Mouse (Mus musculus) cerebellum, postnatal 36 days (tissue): ENCODE data around the gene Pgp.

Experiments used
- DNase-seq, 2 experiments: peaks; one replicate each; pipeline ENCODE4 v3.0.0; 2021 to 2022; ENCODE audit warnings: mixed read lengths in 2 of 2

Pgp gene

DNA sequence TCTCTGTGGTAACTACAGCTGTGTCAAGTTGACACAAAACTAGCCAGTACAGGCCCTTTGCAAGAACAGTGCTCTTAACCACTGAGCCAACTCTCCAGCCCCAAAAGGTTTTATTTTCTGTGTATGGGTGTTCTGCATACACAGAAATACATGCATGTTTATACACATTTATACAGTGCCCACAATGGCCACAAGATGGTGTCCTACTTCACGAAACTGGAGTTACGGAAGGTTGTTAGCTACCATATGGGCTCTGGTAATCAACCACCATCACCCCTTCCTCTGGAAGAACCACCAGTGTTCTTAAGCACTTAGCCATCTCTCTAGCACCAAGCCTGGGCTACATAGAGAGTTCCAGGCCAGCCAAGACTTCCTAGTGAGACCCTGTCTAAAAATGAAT lies 8.6 kb upstream of the Pgp start:
- DNase-seq, result no peak

DNA sequence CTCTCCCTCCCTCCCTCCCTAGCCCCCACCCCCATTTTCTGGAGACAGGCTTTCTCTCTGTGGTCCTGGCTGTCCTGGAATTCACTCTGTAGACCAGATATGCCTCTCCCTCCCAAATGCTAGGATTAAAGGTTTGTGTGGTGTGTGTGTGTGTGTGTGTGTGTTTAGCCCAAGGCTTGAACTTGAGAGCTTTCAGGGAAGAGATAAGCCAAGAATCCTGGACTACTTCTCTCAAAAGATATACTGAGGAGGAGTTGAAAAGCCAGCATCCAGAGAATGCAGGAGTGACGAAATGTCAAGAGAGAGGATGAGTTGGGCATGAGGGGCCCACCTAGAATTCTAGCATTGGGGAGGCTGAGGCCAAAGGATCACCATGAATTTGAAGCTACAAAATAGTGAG lies 7.3 kb upstream of the Pgp start:
- DNase-seq, result no peak

DNA sequence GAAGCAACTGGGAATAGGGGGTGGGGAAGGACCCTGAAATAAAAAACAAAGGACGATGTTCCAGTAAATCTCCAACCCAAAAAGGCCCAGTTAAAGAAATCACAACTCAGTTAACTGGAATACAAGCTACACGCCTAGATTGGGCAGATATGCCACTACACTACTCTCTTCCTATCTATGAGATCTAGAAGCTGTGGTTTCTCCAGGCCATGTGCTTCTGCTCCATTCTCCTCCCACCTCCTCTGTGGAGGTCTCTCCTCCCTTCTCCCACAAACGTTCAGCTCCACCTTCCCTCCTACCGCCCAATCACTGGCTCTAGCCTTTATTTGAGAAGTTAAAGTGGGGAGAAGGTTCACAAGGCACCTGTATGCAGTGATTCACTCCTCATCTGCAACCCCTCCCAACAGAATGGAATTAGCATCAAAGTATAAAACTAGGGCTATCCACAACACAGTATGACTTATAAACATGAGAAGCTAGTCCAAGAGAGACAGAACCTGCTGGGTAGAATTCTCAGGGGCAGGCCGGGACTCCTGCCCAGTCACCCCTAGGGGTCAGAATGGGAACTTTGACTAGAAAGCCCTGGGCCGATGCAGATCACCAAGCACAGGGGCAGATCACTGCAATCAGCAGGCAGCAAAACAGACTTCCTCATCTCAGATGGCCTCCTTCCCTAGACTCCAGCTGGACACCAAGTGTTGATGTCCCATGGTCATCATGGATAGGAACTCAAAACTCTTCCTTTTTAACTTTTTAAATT lies 6.6 kb upstream of the Pgp start:
- DNase-seq, result no peak

DNA sequence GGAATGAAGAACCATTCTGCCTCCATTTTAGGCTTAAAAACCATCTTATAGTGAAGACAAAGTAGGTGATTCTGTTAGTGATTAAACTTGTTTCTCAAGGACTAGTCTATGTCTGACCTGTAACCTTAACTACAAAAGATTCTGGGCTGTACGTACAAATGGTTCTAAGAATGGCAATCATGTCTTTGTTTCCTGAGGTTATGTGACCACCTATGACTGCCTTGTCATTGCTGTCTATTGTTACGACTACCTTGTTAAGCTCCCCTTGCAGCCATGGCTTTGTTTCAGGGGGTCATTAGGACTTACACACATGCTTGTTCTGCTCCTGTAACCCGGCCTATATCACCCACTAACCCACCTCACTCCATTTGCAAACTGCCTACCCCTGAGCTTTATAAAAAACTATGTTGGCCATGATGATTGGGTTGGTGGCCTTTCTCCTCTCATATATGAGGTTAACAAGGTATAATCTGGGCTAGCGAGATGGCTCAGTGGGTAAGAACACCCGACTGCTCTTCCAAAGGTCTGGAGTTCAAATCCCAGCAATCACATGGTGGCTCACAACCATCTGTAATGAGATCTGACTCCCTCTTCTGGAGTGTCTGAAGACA lies 1.5 kb upstream of the Pgp start:
- no peak for DNase-seq

DNA sequence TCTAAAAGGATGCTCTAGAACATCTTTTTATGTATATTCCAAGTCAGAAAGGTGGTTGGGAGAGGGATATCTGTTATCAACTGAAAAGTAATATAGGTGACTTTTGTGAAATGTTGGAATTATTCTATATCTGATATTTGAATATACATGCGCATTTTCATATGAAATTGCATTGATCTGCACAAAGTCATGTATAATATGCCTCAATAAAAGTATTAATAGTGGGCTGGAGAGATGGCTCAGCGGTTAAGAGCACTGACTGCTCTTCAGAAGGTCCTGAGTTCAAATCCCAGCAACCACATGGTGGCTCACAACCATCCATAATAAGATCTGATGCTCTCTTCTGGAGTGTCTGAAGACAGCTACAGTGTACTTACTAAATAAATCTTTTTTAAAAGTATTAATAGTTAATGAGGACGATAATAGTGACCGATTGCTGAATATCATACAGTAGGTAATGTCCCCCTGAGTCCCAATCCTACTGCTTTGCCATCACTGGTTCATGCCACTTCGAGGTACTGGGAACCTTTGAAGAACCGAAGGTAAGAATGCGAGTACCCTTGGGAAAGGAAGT lies 769 bp upstream of the Pgp start:
- DNase-seq, result no peak

DNA sequence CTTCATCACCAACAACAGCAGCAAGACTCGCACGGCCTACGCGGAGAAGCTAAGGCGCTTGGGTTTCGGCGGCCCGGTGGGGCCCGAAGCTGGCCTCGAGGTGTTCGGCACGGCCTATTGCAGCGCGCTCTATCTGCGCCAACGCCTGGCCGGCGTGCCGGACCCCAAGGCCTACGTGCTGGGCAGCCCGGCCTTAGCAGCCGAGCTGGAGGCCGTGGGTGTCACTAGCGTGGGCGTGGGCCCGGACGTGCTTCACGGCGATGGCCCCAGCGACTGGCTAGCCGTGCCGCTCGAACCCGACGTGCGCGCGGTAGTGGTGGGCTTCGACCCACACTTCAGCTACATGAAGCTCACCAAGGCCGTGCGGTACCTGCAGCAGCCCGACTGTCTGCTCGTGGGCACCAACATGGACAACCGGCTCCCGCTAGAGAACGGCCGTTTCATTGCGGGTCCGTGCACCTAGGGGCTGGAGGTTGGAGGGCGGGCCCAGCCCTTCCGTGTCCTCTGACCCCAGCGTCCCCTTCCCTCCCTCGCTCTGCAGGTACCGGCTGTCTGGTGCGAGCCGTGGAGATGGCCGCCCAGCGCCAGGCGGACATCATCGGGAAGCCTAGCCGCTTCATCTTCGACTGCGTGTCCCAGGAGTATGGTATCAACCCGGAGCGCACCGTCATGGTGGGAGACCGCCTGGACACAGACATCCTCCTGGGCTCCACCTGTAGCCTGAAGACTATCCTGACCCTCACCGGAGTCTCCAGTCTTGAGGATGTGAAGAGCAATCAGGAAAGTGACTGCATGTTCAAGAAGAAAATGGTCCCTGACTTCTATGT lies 722 bp downstream of the Pgp start:
- DNase-seq, result peak; percentile 43 to 54

DNA sequence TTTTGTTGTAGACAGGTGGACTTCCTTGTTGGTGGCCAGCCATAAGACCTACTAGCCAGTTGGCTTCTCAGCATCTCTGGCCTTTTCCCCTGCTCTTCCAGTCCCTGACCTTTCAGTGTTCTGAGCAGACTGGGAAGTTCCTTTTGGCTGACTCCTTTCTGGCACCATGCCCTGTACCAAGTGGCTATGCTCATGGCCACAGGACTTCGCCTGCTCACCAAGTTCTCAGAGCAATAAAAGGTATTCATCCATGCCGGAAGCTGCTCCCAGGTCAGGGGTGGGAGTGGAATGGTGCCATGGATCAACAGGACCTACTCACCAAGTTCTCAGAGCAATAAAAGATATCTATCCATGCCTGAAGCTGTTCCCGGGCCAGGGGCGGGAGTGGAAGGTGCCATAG lies 2.3 kb downstream of the Pgp start:
- peak; percentile 62 to 75 for DNase-seq

DNA sequence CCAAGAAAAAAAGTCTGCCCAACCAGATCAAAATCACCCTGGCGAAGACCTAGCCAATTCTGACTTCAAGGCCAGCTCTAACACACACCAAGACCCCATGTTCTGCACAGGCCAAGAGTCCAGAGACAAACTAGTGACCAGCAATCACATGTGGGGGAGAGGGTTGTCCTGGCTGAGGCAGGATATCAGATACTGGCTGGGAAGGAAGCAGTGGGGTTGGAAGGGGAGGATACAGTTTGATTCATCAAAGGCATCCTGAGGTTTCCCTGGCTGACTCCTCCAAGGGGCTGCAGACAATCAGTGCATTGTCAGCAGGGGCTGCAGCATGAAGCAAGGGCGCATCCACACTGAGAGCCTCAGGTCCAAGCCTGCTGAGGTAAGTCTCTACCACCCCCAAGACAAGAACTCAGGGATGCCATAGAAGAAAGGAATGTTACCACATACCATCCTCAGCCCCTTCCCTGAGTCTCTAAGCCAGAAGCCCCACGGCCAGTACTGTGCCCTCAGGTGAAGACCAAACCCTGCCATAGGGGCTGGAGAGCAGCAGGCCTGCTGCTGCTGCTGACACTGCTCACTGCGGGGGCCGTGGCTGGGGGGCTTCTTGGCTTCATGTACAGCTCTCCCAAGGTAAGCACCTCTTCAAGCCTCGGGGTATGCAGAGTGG lies 3.6 kb downstream of the Pgp start, which contains the start of gene Bricd5:
Bricd5 (plus strand) TSS at position 273 of the 664 bp plus-strand sequence.
- no peak for DNase-seq

DNA sequence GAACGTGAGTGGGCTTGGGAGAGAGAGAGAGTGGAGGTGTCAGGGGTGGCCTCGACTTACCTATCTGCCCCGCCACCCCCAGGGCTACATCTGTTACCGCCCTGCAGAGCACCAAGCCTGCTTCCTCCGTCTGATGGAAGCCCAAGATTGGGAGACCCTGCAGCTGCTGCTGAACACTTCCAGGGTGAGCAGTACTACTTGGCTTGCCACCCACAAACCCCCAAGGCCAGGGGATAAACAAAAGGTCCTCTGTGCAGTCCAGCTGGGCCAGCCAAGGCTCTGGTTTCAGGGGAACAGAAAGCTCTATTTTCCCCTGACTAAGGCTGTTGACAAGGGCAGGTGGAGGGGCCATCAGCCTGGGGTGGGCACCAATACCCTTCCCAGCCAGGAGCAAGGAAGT lies 4.4 kb downstream of the Pgp start:
- no peak for DNase-seq

DNA sequence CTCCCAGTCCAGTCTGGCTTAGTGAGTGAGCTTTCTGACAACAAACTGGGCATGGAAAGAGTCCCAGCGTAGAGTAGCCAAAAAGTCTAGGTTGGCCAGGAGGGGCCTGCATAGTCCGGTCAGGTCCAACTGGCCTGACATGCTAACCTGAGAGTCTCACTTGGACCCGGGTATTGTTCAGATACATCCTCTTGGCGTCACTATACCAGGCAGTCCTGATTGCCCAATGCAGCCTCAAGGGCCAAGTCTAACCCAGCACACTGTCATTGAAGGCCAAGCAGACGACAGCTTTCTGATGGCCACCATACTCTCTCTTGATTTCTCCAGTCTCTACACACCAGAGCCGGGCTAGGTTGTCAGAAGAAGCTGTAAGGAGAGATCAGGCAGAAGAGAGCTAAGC lies 5.4 kb downstream of the Pgp start:
- DNase-seq, result no peak

DNA sequence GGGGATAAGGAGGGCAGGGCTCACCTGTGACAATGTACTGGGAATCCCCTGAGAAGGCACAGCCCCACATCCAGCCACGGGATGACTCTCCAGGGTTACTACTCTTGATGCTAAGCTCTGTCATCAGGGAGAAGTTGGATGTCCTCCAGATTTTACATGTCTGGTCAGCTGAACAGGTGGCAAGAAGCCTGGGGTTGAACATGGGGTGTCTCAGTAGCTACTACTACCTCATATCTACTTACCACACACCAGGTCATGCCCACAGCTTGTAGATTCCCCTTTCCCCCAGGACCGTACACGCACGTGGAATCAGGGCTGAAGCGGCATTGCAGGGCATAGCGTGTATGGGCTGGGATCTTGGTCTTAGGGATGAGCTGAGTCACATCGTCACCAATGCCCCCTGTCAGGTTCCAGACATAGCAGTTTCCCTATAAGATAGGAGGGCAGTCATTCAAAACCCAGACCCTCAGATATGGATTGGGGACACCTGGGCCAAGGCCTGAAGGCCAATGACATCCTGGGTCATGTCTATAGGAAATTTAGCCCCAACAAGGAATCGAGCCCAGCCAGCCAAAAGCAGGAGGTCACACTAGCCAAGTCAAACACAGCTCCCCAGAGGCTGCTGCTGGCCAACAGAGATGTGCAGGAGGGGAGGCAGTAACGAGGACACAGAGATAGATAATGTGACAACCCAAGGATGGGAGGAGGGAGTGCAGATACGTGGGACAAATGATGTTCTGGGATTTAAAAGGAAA lies 6.0 kb downstream of the Pgp start:
- no peak for DNase-seq

DNA sequence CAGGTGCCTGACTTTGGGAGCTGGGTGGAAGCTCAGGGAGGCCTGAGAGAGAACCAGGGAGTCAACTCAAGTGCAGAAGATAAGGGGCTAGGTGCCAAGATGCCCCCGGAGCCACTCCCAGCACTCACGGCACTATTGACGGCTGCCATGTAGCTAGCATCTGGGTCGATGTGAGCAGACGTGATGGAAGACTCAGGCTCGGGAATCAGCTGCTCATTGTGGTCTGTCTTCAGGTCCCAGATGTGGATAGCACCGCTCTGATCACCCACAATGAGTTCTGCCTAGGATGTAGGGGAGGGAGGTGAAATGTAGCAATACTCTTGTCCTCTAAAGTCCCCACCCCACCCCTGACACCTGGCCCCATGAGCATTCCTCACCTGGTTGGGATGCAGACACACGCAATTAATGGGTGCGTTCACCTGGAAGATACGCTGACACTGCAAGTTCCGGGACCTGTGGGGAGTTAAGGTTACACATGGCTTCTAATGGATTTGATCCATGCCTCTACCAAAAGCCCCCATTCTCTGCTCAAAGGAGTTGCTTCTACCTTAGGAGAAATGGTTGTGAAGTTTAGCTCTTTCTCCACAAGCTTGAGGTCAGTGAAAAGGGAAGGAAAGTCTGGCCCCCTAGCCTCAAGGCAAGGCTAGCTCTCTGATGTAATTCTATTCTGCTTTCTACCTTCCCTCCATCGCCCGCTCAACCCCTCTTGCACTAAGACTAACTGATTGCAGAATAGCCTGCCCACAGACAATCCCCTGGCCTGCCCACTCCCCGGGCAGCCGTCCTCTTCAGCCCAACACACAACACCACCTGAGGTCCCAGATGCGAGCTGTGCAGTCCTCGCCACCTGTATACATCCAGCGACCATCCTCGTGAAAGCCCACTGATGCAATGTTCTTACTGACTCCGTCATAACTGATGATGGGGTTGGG lies 7.1 kb downstream of the Pgp start:
- DNase-seq, result no peak

DNA sequence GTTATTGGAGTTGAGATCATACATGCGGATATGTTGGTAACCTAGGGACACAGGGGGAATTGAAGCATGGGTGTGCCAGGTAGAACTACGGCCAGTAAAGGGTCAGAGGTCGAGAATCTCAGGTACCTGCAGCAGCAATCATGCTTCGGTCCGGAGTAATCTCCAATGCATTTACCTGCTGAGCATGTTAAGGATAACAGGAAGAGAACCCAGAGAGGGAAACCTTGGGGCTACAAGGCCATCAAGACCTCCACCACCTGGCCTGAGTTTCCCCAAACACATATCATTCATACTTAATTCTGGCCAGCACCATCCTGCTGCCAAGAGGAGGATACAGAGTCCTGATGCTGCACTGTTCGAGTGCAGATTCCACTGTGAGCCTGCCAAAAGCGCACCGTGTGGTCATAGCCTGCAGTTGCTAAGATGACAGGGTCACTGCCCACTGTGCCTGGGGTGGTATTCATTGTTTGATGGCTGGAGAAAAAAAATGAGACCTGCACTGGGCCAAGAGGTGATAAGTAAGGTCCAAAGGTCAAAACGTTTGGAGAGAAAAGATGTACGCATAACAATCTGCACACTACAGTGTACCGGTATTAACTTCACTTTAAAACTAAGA lies 7.9 kb downstream of the Pgp start:
- DNase-seq, result peak; percentile 43

DNA sequence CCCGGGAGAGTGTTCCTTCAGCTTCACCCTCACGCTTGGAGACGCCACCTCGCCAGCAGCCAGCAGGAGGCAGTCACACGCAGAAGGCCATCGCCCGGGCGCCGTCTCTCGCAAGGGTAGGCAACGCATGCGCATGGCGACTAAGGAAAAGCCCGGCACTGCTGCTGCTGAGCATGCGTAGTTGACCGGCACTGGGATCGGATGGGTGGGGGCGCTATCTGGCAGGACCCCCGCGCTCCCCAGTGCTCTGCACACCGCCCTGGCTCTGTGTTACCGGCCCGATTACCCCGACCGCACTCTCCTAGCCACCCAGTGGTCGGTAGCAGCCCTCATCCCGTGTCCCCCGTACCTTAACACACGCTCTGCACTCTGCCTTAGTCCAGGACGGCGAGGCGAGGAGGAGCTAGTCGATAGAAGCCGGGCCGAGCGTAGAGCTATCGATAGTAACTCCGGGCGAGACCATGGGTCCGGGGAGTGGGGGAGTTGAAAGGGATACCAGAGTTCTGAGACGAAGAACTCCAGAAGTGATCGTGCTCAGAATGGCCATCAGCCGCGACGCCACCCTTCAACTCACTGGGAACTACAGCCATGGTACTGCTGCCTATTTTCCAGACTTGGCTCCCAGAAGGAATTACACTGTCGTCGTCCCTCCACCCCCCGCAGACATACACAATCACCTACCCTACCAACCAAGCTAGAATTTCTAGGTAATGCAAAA lies 8.6 kb downstream of the Pgp start, which contains the start of gene Mlst8:
Mlst8 (minus strand) TSS at position 416 of the 718 bp plus-strand sequence.
- DNase-seq, result peak; percentile 98 to 99

DNA sequence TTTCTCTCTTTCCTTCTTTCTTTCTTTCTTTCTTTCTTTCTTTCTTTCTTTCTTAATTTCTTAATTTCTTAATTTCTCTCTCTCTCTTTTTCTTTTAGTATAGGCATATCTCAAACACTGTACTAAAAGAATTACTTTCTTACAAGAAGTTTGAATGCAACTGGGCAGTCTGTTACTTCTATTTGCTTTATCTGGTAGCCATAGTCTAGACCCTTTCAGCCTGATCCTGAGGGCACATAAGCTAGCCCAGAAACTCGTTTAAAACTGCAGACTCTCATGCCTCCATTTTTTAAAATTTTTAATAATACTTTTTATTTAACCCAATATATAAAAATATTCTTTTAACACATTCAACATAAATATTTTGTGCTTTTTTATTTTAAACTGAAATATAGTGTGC lies 9.2 kb downstream of the Pgp start:
- DNase-seq, result no peak

DNA sequence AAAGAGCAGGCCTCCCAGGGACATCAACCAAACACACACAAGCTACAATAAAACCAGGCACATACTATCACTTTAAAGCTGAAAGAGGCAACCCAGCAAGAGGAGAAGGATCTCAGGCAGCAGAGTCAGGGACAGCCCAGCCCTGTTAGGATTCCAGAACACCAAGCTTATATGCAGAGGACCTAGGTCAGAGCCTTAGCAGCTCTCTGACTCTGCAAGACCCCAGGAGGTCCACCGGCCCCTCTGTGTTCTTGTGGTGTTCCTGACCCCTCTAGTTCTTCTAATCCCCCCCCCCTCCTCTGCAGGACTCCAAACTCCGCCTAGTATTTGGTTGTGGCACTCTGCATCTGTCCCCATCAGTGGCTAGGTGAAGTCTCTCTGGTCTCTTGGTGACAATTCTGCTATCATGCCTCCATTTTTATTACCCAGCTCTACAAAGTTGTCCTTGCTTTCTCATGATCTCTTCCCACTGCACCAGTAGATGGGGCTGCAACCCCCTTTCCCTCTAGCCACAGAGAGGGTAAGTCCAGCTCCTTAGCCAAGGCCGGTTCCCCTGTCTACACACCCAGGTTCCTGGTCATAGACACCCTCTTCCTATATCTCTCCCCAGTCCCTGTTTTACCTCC lies 10.1 kb downstream of the Pgp start:
- DNase-seq, result no peak

DNA sequence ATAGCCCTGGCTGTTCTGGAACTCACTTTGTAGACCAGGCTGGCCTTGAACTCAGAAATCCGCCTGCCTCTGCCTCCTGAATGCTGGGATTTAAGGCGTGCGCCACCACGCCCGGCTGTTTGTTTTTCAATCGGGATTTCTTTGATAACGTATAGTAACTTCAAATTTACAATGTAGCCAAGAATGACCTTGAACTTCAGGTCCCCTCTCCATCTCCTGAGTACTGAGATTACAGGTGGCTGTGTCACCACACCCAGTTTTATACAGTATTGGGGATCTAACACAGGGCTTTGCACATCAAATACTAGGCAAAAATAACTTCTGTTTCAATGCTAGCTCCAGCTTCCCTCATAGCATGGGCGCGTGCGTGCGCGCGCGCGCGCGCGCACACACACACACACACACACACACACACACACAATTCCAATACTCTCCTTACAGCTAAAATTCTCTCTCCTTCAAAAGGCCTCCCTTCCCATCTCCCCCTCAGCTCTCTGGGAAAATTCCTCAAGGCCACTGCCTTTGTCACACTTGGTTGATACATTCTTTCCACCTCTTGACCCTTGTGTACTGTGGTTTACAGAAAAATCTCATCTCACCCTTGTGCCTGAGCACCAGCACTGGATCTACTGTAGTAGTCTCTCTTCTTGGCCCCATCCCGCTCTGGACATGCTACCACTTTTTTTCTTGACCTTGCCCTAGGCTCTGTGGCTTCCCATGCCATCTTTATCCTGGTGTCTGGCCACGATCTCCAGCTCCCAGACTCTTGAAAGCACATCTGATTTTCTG lies 11.0 kb downstream of the Pgp start:
- no peak for DNase-seq

DNA sequence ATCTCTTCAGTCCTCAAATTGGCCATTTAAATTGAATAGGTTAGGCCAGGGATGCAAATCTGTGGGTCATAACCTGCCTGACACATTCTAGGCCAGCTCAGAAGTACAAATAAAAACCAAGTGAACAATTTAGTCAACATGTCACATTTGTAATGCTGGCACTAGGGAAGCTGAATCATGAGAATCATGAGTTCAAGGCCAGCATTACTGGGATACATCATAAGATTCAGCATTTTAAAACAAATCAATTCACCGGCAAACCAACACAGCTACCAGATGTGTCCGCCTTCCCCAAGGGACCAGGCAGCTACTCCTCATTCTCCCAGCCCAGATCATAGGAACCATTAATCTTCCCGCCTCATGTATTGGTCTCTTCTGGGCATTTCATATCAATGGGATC lies 13.3 kb downstream of the Pgp start:
- no peak for DNase-seq
